Mouse (Mus musculus) testis, adult 2 months (tissue): ENCODE data around the gene Atp6v1fnb.

Source experiments
- CTCF ChIP-seq: fragments of 200-500 bp; IDR thresholded peaks from 2 replicates; pipeline ENCODE4 v1.5.1; 2012; ENCODE audit warnings: low read depth, mild to moderate bottlenecking, inconsistent platforms, low read length, moderate library complexity; ENCODE audit not compliant: control insufficient read depth, insufficient read depth, insufficient replicate concordance
- POLR2A ChIP-seq: fragments of 200-500 bp; IDR thresholded peaks from 2 replicates; pipeline ENCODE4 v1.6.1; 2012; ENCODE audit warnings: low read depth, mild to moderate bottlenecking, inconsistent platforms, low read length, moderate library complexity; ENCODE audit not compliant: control insufficient read depth

DNA sequence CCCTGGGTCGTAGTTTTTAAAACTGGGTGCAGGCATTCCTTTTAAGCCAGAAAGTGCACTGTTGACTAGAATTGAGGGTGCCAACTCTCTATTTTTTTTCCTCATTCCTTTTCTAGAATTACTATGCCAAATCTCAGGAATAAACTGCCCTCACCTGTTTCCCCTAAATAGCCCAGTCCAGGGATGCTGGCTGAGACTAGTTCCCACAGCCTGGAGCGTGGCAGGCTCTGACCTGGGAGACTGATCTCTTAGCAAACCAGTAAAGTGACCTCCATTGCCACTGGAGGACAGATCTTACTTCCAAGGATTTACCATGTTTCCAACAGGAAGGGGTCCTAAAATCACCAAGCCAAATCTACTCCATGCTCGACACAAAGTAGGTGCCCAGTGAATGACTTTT, 2.4 kb upstream of the Atp6v1fnb start:
- TF ChIP-seq CTCF (no peak), POLR2A (no peak)
